8 mouse cellular contexts compared by ENCODE assay signal in genomic region chr3:88553525-88553879, GRCm38 (mm10). TPM values are rescaled to one million over a fixed set of nuclear protein-coding genes. Genes with fewer than 3 reads are reported as not detected.
DNase-seq lines count a peak whose midpoint lies in the region; ATAC-seq and TF ChIP-seq lines count a peak whose summit lies in the region.

Ubqln4 (plus strand) TSS chr3:88553758.

- WGBS in embryonic facial prominence, embryonic 14.5 days: 4% methylated on average over 4 of the region's 37 CpGs
- 1% methylated on average over 30 of the region's 37 CpGs for WGBS in limb, embryonic 14.5 days
- under 1% methylated on average over 33 of the region's 37 CpGs for WGBS in midbrain, embryonic 16.5 days
- WGBS in spleen, adult 2 months: 1% methylated on average over 36 of the region's 37 CpGs

- peak within 1 kb of the TSS; percentile 97 for H3K27ac ChIP-seq in embryonic facial prominence, embryonic 14.5 days (replicated peaks; ENCODE audit: low read depth, low read length)
- H3K27ac ChIP-seq in limb, embryonic 14.5 days (replicated peaks; ENCODE audit: low read depth, low read length): peak within 1 kb of the TSS; percentile 95
- peak within 1 kb of the TSS; percentile 93 for H3K27ac ChIP-seq in midbrain, embryonic 16.5 days (ENCODE audit: low read length)
- peak within 1 kb of the TSS; percentile 92 for H3K27ac ChIP-seq in spleen, adult 2 months (ENCODE audit: insufficient read depth, low read length)

- H3K4me1 ChIP-seq in embryonic facial prominence, embryonic 14.5 days (ENCODE audit: control insufficient read depth, insufficient read depth, low read length): peaks cover 13% of the 10 kb centered on the region
- peaks cover 9% of the 10 kb centered on the region for H3K4me1 ChIP-seq in limb, embryonic 14.5 days (ENCODE audit: control insufficient read depth, insufficient read depth, low read length)
- peaks cover 26% of the 10 kb centered on the region for H3K4me1 ChIP-seq in midbrain, embryonic 16.5 days (ENCODE audit: control insufficient read depth, insufficient read depth, low read length)
- 0 out of 2 replicates have a peak, but pooled peaks cover 4% of the 10 kb centered on the region for H3K4me1 ChIP-seq in spleen, adult 2 months (ENCODE audit: control insufficient read depth, insufficient read depth, insufficient read length)

- H3K4me2 ChIP-seq in embryonic facial prominence, embryonic 14.5 days (ENCODE audit: low read depth, low read length): peak within 1 kb of the TSS; percentile 86
- H3K4me2 ChIP-seq in limb, embryonic 14.5 days (replicated peaks; ENCODE audit: low read depth, low read length, severe bottlenecking): peak within 1 kb of the TSS; percentile 92
- peak within 1 kb of the TSS; percentile 88 for H3K4me2 ChIP-seq in midbrain, embryonic 16.5 days (ENCODE audit: low read length)

- H3K27me3 ChIP-seq in embryonic facial prominence, embryonic 14.5 days (replicated peaks; ENCODE audit: control insufficient read depth, insufficient read depth, low read length): no peaks in the 10 kb centered on the region
- H3K27me3 ChIP-seq in limb, embryonic 14.5 days (ENCODE audit: control insufficient read depth, insufficient read depth, low read length): no peaks in the 10 kb centered on the region
- no peaks in the 10 kb centered on the region for H3K27me3 ChIP-seq in midbrain, embryonic 16.5 days (ENCODE audit: control insufficient read depth, insufficient read depth, low read depth, low read length)
- H3K27me3 ChIP-seq in spleen, adult 2 months (ENCODE audit: control insufficient read depth, insufficient read depth, low read length): no peaks in the 10 kb centered on the region

- no peaks in the 10 kb centered on the region for H3K9me3 ChIP-seq in embryonic facial prominence, embryonic 14.5 days (ENCODE audit: control insufficient read depth, low read length)
- no peaks in the 10 kb centered on the region for H3K9me3 ChIP-seq in limb, embryonic 14.5 days (ENCODE audit: control insufficient read depth, low read length)
- no peaks in the 10 kb centered on the region for H3K9me3 ChIP-seq in midbrain, embryonic 16.5 days (replicated peaks; ENCODE audit: control insufficient read depth, low read length, poor library complexity, severe bottlenecking)

- H3K36me3 ChIP-seq in embryonic facial prominence, embryonic 14.5 days (ENCODE audit: control insufficient read depth, insufficient read depth, low read length): peaks cover 31% of the 10 kb centered on the region
- H3K36me3 ChIP-seq in limb, embryonic 14.5 days (ENCODE audit: control insufficient read depth, insufficient read depth, low read length): peaks cover 29% of the 10 kb centered on the region
- peaks cover 9% of the 10 kb centered on the region for H3K36me3 ChIP-seq in midbrain, embryonic 16.5 days (ENCODE audit: control insufficient read depth, insufficient read depth, low read length)
- peaks cover 6% of the 10 kb centered on the region; the same call in 1 of the 2 replicates for H3K36me3 ChIP-seq in spleen, adult 2 months (ENCODE audit: control insufficient read depth, insufficient read depth, low read length)

- DNase-seq in cerebellum, adult 11 months: peak; percentile 88
- DNase-seq in cerebellum, adult 11-12 months: no peak
- peak; percentile 91 for DNase-seq in embryonic facial prominence, embryonic 14.5 days (ENCODE audit: low spot score)
- DNase-seq in heart, adult 8-10 months (ENCODE audit: low spot score): peak; percentile 87
- DNase-seq in kidney, adult 9 months: peak; percentile 93
- DNase-seq in limb, embryonic 14.5 days (ENCODE audit: low spot score): peak; percentile 73
- DNase-seq in spleen, adult 2 months (ENCODE audit: low read depth in 1 of 2, low spot score in 2 of 2): peak; percentile 60 to 88

- TF ChIP-seq CTCF in spleen, adult 2 months (IDR thresholded peaks at IDR 0.05; ENCODE audit: extremely low read depth, insufficient read depth, insufficient read length, insufficient replicate concordance): peak; percentile 74

- peak within 1 kb of the TSS; percentile 89 for H3K4me3 ChIP-seq in embryonic facial prominence, embryonic 14.5 days (ENCODE audit: low read depth, low read length)
- H3K4me3 ChIP-seq in limb, embryonic 14.5 days (replicated peaks; ENCODE audit: low read length): peak within 1 kb of the TSS; percentile 87
- peak within 1 kb of the TSS; percentile 90 for H3K4me3 ChIP-seq in midbrain, embryonic 16.5 days (ENCODE audit: low read depth, low read length)
- peak within 1 kb of the TSS; percentile 99 for H3K4me3 ChIP-seq in spleen, adult 2 months (ENCODE audit: extremely low read depth, insufficient read depth, insufficient read length)

- peak within 1 kb of the TSS; percentile 88 for H3K9ac ChIP-seq in embryonic facial prominence, embryonic 14.5 days (ENCODE audit: low read depth, low read length)
- H3K9ac ChIP-seq in limb, embryonic 14.5 days (ENCODE audit: low read depth, low read length, severe bottlenecking): peak within 1 kb of the TSS; percentile 84
- H3K9ac ChIP-seq in midbrain, embryonic 16.5 days (ENCODE audit: low read depth, low read length): peak within 1 kb of the TSS; percentile 96

- ATAC-seq in embryonic facial prominence, embryonic 14.5 days (ENCODE audit: low read depth): peak; percentile 91
- ATAC-seq in limb, embryonic 14.5 days (ENCODE audit: low FRiP score, low read depth): peak; percentile 84
- ATAC-seq in midbrain, embryonic 16.5 days: peak; percentile 89

- peak; percentile 38; the same call in 1 of the 2 replicates for TF ChIP-seq POLR2A in limb, embryonic 14.5 days (IDR thresholded peaks at IDR 0.05; ENCODE audit: borderline replicate concordance, extremely low read depth, insufficient read depth, insufficient read length)
- peak; percentile 23; the same call in 1 of the 2 replicates for TF ChIP-seq POLR2A in spleen, adult 2 months (IDR thresholded peaks at IDR 0.05; ENCODE audit: low read depth, low read length)

RNA-seq across cellular contexts. Expression of gene Ubqln4, which starts in this region (rescaled TPM):
- 46.3 and 50.0 TPM in 2 replicates for polyA plus RNA-seq in embryonic facial prominence, embryonic 14.5 days (2014; fragmentation: Nextera tagmentation; extraction: Ambion mirVana)
- 10 to 100 TPM; 68.8 to 90.5 (median 77.6) TPM for total RNA-seq in heart, adult 8-10 months (2022)
- 90.4 and 112 TPM in 2 replicates for polyA plus RNA-seq in limb, embryonic 14.5 days (2012; rRNA removed)
- polyA plus RNA-seq in limb, embryonic 14.5 days (2014; fragmentation: Nextera tagmentation; extraction: Ambion mirVana): 52.5 and 57.8 TPM in 2 replicates
- 39.8 and 41.3 TPM in 2 replicates for polyA plus RNA-seq in midbrain, embryonic 16.5 days (2015; fragmentation: Nextera tagmentation; extraction: Ambion mirVana)
- 32.5 and 33.7 TPM in 2 replicates for polyA plus RNA-seq in spleen, adult 2 months (2012; rRNA removed)
